Mouse (Mus musculus) neural tube, embryonic 13.5 days (tissue): ENCODE measurements around the gene Gm2a. TPM values are rescaled to one million over a fixed set of nuclear protein-coding genes. Genes with fewer than 3 reads are reported as not detected.

ENCODE experiments used
- ATAC-seq: fragments of 200-750 bp; cut with Nextera tagmentation; 2 replicates; pipeline ENCODE4 v1.8.0; 2017; ENCODE audit warnings: low read depth, mild to moderate bottlenecking, moderate TSS enrichment, moderate library complexity
- H3K27ac ChIP-seq: fragments of 300-500 bp; sonication (generic); replicated peaks from 2 replicates; pipeline ENCODE4 v1.5.1; 2015; ENCODE audit warnings: moderate library complexity, mild to moderate bottlenecking, inconsistent platforms
- H3K27me3 ChIP-seq: fragments of 300-500 bp; sonication (generic); 2 replicates; pipeline ENCODE4 v1.6.1; 2015; ENCODE audit warnings: mild to moderate bottlenecking, inconsistent platforms
- H3K36me3 ChIP-seq: fragments of 300-500 bp; sonication (generic); 2 replicates; pipeline ENCODE4 v1.6.1; 2015; ENCODE audit warnings: mild to moderate bottlenecking, inconsistent platforms
- H3K4me1 ChIP-seq: fragments of 300-500 bp; sonication (generic); replicated peaks from 2 replicates; pipeline ENCODE4 v1.6.1; 2015; ENCODE audit warnings: inconsistent platforms
- H3K4me2 ChIP-seq: fragments of 300-500 bp; sonication (generic); 2 replicates; pipeline ENCODE4 v1.6.1; 2015; ENCODE audit warnings: inconsistent platforms, mild to moderate bottlenecking, moderate library complexity
- H3K4me3 ChIP-seq: fragments of 300-500 bp; sonication (generic); 2 replicates; pipeline ENCODE4 v1.5.1; 2015; ENCODE audit warnings: mild to moderate bottlenecking, inconsistent platforms
- H3K9ac ChIP-seq: fragments of 300-500 bp; sonication (generic); 2 replicates; pipeline ENCODE4 v1.6.1; 2015; ENCODE audit warnings: moderate library complexity, mild to moderate bottlenecking, inconsistent platforms
- H3K9me3 ChIP-seq: fragments of 300-500 bp; sonication (generic); 2 replicates; pipeline ENCODE4 v1.6.1; 2016; ENCODE audit warnings: inconsistent platforms
- WGBS: fragments of 180-500 bp; shearing (Covaris S2); methylation state at CpG from one replicate; pipeline ENCODE4 v1.1.7; 2015; 5-methylcytosine and 5-hydroxymethylcytosine counted together
- polyA plus RNA-seq: library from polyadenylated mRNA; unstranded; fragments of >200 nt; fragmentation: Nextera tagmentation; extraction: Ambion mirVana; gene quantifications from 2 replicates; pipeline ENCODE4 v1.2.1, GENCODE M21; 2015

Gene Gm2a
- polyA plus RNA-seq: 20.3 and 20.7 TPM in 2 replicates

GRCm38 (mm10) chr11:55097463-55098188, at the start of gene Gm2a:
Gene Gm2a, plus strand, starts transcription at chr11:55098115.
- Histone ChIP-seq H3K4me1 (peaks cover 22% of the 10 kb centered on the region), H3K9ac (peak within 1 kb of the TSS; percentile 75), H3K27me3 (no peaks in the 10 kb centered on the region), H3K9me3 (no peaks in the 10 kb centered on the region), H3K4me2 (peak within 1 kb of the TSS; percentile 67), H3K27ac (peak within 1 kb of the TSS; percentile 71), H3K36me3 (no peaks in the 10 kb centered on the region), H3K4me3 (peak within 1 kb of the TSS; percentile 53)
- ATAC-seq: peak; percentile 95
- WGBS: 3% methylated on average over 44 of the region's 45 CpGs

- H3K4me2 ChIP-seq: no peak overlapping the region
- no peaks in the 10 kb centered on the region for H3K36me3 ChIP-seq
- no peaks in the 10 kb centered on the region for H3K4me1 ChIP-seq
- no peak overlapping the region for H3K9ac ChIP-seq
- ATAC-seq: no peak
- WGBS: 83% methylated on average over 7 of the region's 7 CpGs
- no peaks in the 10 kb centered on the region for H3K9me3 ChIP-seq
- no peak overlapping the region for H3K4me3 ChIP-seq
- H3K27ac ChIP-seq: no peak overlapping the region
- H3K27me3 ChIP-seq: no peaks in the 10 kb centered on the region
These were observed 46.9 kb upstream of the Gm2a start for GRCm38 (mm10) chr11:55050837-55051510.

GRCm38 (mm10) chr11:55057511-55057910, 40.4 kb upstream of the Gm2a start:
- Histone ChIP-seq H3K9me3 (no peaks in the 10 kb centered on the region), H3K4me2 (no peak overlapping the region), H3K27me3 (no peaks in the 10 kb centered on the region), H3K4me3 (no peak overlapping the region), H3K36me3 (no peaks in the 10 kb centered on the region), H3K4me1 (no peaks in the 10 kb centered on the region), H3K9ac (no peak overlapping the region), H3K27ac (no peak overlapping the region)
- no peak for ATAC-seq
- 83% methylated on average over 3 of the region's 3 CpGs for WGBS

GRCm38 (mm10) chr11:55060802-55061201, 37.1 kb upstream of the Gm2a start:
- H3K27ac ChIP-seq: no peak overlapping the region
- no peaks in the 10 kb centered on the region for H3K4me1 ChIP-seq
- H3K27me3 ChIP-seq: no peaks in the 10 kb centered on the region
- H3K9me3 ChIP-seq: no peaks in the 10 kb centered on the region
- no peak overlapping the region for H3K9ac ChIP-seq
- H3K4me2 ChIP-seq: no peak overlapping the region
- no peak overlapping the region for H3K4me3 ChIP-seq
- no peak for ATAC-seq
- 96% methylated on average over 5 of the region's 5 CpGs for WGBS
- no peaks in the 10 kb centered on the region for H3K36me3 ChIP-seq

GRCm38 (mm10) chr11:55062856-55063255, 35.1 kb upstream of the Gm2a start:
- Histone ChIP-seq H3K9me3 (no peaks in the 10 kb centered on the region), H3K27ac (no peak overlapping the region), H3K9ac (no peak overlapping the region), H3K4me3 (no peak overlapping the region), H3K4me2 (no peak overlapping the region), H3K4me1 (no peaks in the 10 kb centered on the region), H3K27me3 (no peaks in the 10 kb centered on the region), H3K36me3 (no peaks in the 10 kb centered on the region)
- 64% methylated on average over 5 of the region's 5 CpGs for WGBS
- ATAC-seq: no peak

- Histone ChIP-seq H3K4me3 (no peak overlapping the region), H3K36me3 (no peaks in the 10 kb centered on the region), H3K27ac (no peak overlapping the region), H3K4me2 (no peak overlapping the region), H3K9ac (no peak overlapping the region), H3K4me1 (no peaks in the 10 kb centered on the region), H3K27me3 (no peaks in the 10 kb centered on the region), H3K9me3 (no peaks in the 10 kb centered on the region)
- WGBS: 62% methylated on average over 4 of the region's 4 CpGs
- no peak for ATAC-seq
These were observed 31.0 kb upstream of the Gm2a start for GRCm38 (mm10) chr11:55066921-55067320.

- no peak overlapping the region for H3K4me2 ChIP-seq
- no peaks in the 10 kb centered on the region for H3K36me3 ChIP-seq
- no peak overlapping the region for H3K27ac ChIP-seq
- 56% methylated on average over 2 of the region's 2 CpGs for WGBS
- H3K4me3 ChIP-seq: no peak overlapping the region
- H3K9me3 ChIP-seq: no peaks in the 10 kb centered on the region
- no peaks in the 10 kb centered on the region for H3K27me3 ChIP-seq
- no peak; the same call in 1 of the 2 replicates for ATAC-seq
- H3K9ac ChIP-seq: no peak overlapping the region; the same call in 1 of the 2 replicates
- H3K4me1 ChIP-seq: no peaks in the 10 kb centered on the region
These were observed 28.9 kb upstream of the Gm2a start for GRCm38 (mm10) chr11:55069023-55069422.

GRCm38 (mm10) chr11:55071344-55071743, 26.6 kb upstream of the Gm2a start:
- no peaks in the 10 kb centered on the region for H3K9me3 ChIP-seq
- WGBS: 94% methylated on average over 5 of the region's 5 CpGs
- H3K36me3 ChIP-seq: no peaks in the 10 kb centered on the region
- no peak overlapping the region for H3K4me2 ChIP-seq
- peaks cover 3% of the 10 kb centered on the region for H3K27me3 ChIP-seq
- no peak overlapping the region for H3K27ac ChIP-seq
- no peak for ATAC-seq
- no peak overlapping the region for H3K4me3 ChIP-seq
- H3K9ac ChIP-seq: no peak overlapping the region
- H3K4me1 ChIP-seq: no peaks in the 10 kb centered on the region

- Histone ChIP-seq H3K4me1 (peaks cover 5% of the 10 kb centered on the region), H3K27me3 (peaks cover 15% of the 10 kb centered on the region), H3K36me3 (no peaks in the 10 kb centered on the region), H3K9me3 (no peaks in the 10 kb centered on the region), H3K4me2 (no peak overlapping the region), H3K9ac (no peak overlapping the region), H3K4me3 (no peak overlapping the region), H3K27ac (no peak overlapping the region)
- no peak for ATAC-seq
- WGBS: 86% methylated on average over 8 of the region's 8 CpGs
These were observed 25.4 kb upstream of the Gm2a start for GRCm38 (mm10) chr11:55072467-55072866.

- no peak overlapping the region for H3K27ac ChIP-seq
- no peak overlapping the region for H3K4me2 ChIP-seq
- H3K9me3 ChIP-seq: no peaks in the 10 kb centered on the region
- whole genome bisulfite sequencing: 84% methylated on average over 10 of the region's 10 CpGs
- peaks cover 12% of the 10 kb centered on the region for H3K4me1 ChIP-seq
- no peaks in the 10 kb centered on the region for H3K36me3 ChIP-seq
- peaks cover 18% of the 10 kb centered on the region for H3K27me3 ChIP-seq
- no peak for ATAC-seq
- no peak overlapping the region for H3K9ac ChIP-seq
- H3K4me3 ChIP-seq: no peak overlapping the region
These were observed 24.7 kb upstream of the Gm2a start for GRCm38 (mm10) chr11:55073191-55073590.

- ATAC-seq: no peak
- peaks cover 16% of the 10 kb centered on the region for H3K4me1 ChIP-seq
- no peak overlapping the region for H3K9ac ChIP-seq
- H3K27ac ChIP-seq: no peak overlapping the region
- peaks cover 30% of the 10 kb centered on the region for H3K27me3 ChIP-seq
- H3K9me3 ChIP-seq: no peaks in the 10 kb centered on the region
- H3K4me2 ChIP-seq: no peak overlapping the region
- no peak overlapping the region for H3K4me3 ChIP-seq
- 51% methylated on average over 2 of the region's 2 CpGs for WGBS
- H3K36me3 ChIP-seq: no peaks in the 10 kb centered on the region
These were observed 22.3 kb upstream of the Gm2a start for GRCm38 (mm10) chr11:55075602-55076001.

- ATAC-seq: no peak
- peaks cover 16% of the 10 kb centered on the region for H3K4me1 ChIP-seq
- H3K9me3 ChIP-seq: no peaks in the 10 kb centered on the region
- no peak overlapping the region for H3K9ac ChIP-seq
- H3K4me2 ChIP-seq: no peak overlapping the region
- H3K4me3 ChIP-seq: no peak overlapping the region
- WGBS: 94% methylated on average over 5 of the region's 5 CpGs
- H3K27ac ChIP-seq: no peak overlapping the region
- H3K27me3 ChIP-seq: peaks cover 30% of the 10 kb centered on the region
- H3K36me3 ChIP-seq: no peaks in the 10 kb centered on the region
These were observed 21.7 kb upstream of the Gm2a start for GRCm38 (mm10) chr11:55076234-55076633.
